Mouse (Mus musculus): ENCODE data around the gene Defb47.

GRCm38 (mm10) chr14:62965811-62966520, 31.9 kb upstream of the Defb47 start:
- TF ChIP-seq RAD21 (IDR thresholded peaks at IDR 0.05; ENCODE audit: low read depth, low read length) (no peak), MYC (IDR thresholded peaks at IDR 0.05; ENCODE audit: low read depth, low read length) (no peak), CTCF (IDR thresholded peaks at IDR 0.05 in 2 of 3, conservative IDR thresholded peaks at IDR 0.05 in 1 of 3; ENCODE audit: control insufficient read depth in 1 of 3, insufficient read depth in 1 of 3, low read depth in 2 of 3, low read length in 3 of 3, poor library complexity in 1 of 3, severe bottlenecking in 1 of 3) (no peak), USF1 (IDR thresholded peaks at IDR 0.05; ENCODE audit: low read depth, low read length) (no peak), TCF12 (IDR thresholded peaks at IDR 0.05; ENCODE audit: low read depth, low read length) (no peak), ELF1 (IDR thresholded peaks at IDR 0.05; ENCODE audit: low read depth, low read length) (no peak)
